Mouse (Mus musculus): ENCODE measurements around the gene Vldlr.

- no peak for TF ChIP-seq POLR2A (IDR thresholded peaks at IDR 0.05; ENCODE audit: borderline replicate concordance, extremely low read depth, low read depth, low read length)
- no peak for TF ChIP-seq CTCF (IDR thresholded peaks at IDR 0.05; ENCODE audit: insufficient read depth, low read length)
Measured at GRCm38 (mm10) chr19:27203711-27204238, 12.5 kb upstream of the Vldlr start.
